10 mouse cellular contexts compared by ENCODE assay signal in genomic region chr7:110804266-110804665, GRCm38 (mm10). TPM values are rescaled to one million over a fixed set of nuclear protein-coding genes. Genes with fewer than 3 reads are reported as not detected.
DNase-seq lines count a peak whose midpoint lies in the region; ATAC-seq lines count a peak whose summit lies in the region.
"Had no signal": no experiment of that assay in that cellular context is flagged by ENCODE, and none has a peak within 500 bp of the region (broad histone marks: within the 10 kb centered on the region; RNA-seq: fewer than 3 reads in every experiment).

No protein-coding gene starts in this region.

- DNase-seq in heart, postnatal 36 days, result no peak
- peak; percentile 40 for DNase-seq in 3134 (ENCODE audit: extremely low read depth, insufficient read length, low spot score)
- DNase-seq in adrenal gland, postnatal 14 days, result peak; percentile 76
- DNase-seq in layer of hippocampus, postnatal 10 days (ENCODE audit: low spot score in 2 of 2), result peak; percentile 52 to 65
- no peak for DNase-seq in spleen, postnatal 36 days (ENCODE audit: low spot score in 2 of 2)
- no peak for DNase-seq in natural killer cell, adult 2 months (ENCODE audit: low spot score in 2 of 2)
- DNase-seq in embryo, embryonic 10 days (ENCODE audit: low spot score), result no peak

- H3K4me3 ChIP-seq in heart, embryonic 11.5 days (ENCODE audit: low read depth, low read length), result no peak overlapping the region
- H3K4me3 ChIP-seq: embryonic facial prominence, embryonic 12.5 days had no signal

- no peaks in the 10 kb centered on the region for H3K27me3 ChIP-seq in heart, embryonic 11.5 days (ENCODE audit: control insufficient read depth, insufficient read depth, low read length)
- H3K27me3 ChIP-seq: embryonic facial prominence, embryonic 12.5 days; Patski had no signal

- H3K36me3 ChIP-seq in heart, embryonic 11.5 days (ENCODE audit: control insufficient read depth, insufficient read depth, low read length), result no peaks in the 10 kb centered on the region
- H3K36me3 ChIP-seq: embryonic facial prominence, embryonic 12.5 days had no signal

- H3K4me2 ChIP-seq in heart, embryonic 11.5 days, result no peak overlapping the region
- H3K4me2 ChIP-seq: embryonic facial prominence, embryonic 12.5 days had no signal

- intact Hi-C loops in heart, postnatal 36 days (cut with DNase I), result loop anchor here (5.0 kb wide), 3 partner anchors 157 to 517 kb away; no protein-coding TSS in a partner anchor

- H3K27ac ChIP-seq in heart, embryonic 11.5 days (ENCODE audit: low read depth, low read length), result no peak overlapping the region
- H3K27ac ChIP-seq: embryonic facial prominence, embryonic 12.5 days had no signal

- no peaks in the 10 kb centered on the region for H3K9me3 ChIP-seq in heart, embryonic 11.5 days (replicated peaks; ENCODE audit: control insufficient read depth, low read length)
- H3K9me3 ChIP-seq: embryonic facial prominence, embryonic 12.5 days had no signal

- no peak for ATAC-seq in heart, embryonic 11.5 days (replicated peaks; ENCODE audit: insufficient number of reproducible peaks, low FRiP score, low TSS enrichment)
- ATAC-seq: Patski had no signal

- WGBS in heart, embryonic 11.5 days (ENCODE audit: insufficient replicate concordance), result 86% methylated on average over 3 of the region's 3 CpGs

- H3K9ac ChIP-seq in heart, embryonic 11.5 days (ENCODE audit: low read depth, low read length), result 0 out of 2 replicates have a peak overlapping the region, but pooled peaks have one; percentile 10
- H3K9ac ChIP-seq: embryonic facial prominence, embryonic 12.5 days had no signal

- no peaks in the 10 kb centered on the region for H3K4me1 ChIP-seq in heart, embryonic 11.5 days (ENCODE audit: control insufficient read depth, insufficient read depth, low read length)

RNA-seq across cellular contexts. Expression of gene Ampd3, which starts 36.3 kb away (rescaled TPM):
- 6.0 and 8.9 TPM in 2 replicates for polyA plus RNA-seq in heart, embryonic 11.5 days (2014; fragmentation: Nextera tagmentation; extraction: Ambion mirVana)
- total RNA-seq in heart, postnatal 36 days (2021), result 10 to 100 TPM; 31.5 to 45.8 TPM
- 22.9 and 32.8 TPM in 2 replicates for total RNA-seq in adrenal gland, postnatal 14 days (2021)
- total RNA-seq in layer of hippocampus, postnatal 10 days (2021), result 10 to 100 TPM; 25.7 to 27.0 TPM

RNA-seq across cellular contexts. Expression of gene Rnf141, which starts 40.0 kb away (rescaled TPM):
- polyA plus RNA-seq in heart, embryonic 11.5 days (2014; fragmentation: Nextera tagmentation; extraction: Ambion mirVana), result 34.1 and 35.5 TPM in 2 replicates
- total RNA-seq in heart, postnatal 36 days (2021), result 10 to 100 TPM; 36.5 to 38.1 TPM
- total RNA-seq in adrenal gland, postnatal 14 days (2021), result 38.8 and 46.1 TPM in 2 replicates
- 10 to 100 TPM; 84.3 to 87.3 TPM for total RNA-seq in layer of hippocampus, postnatal 10 days (2021)

RNA-seq across cellular contexts. Expression of gene Lyve1, which starts 58.8 kb away (rescaled TPM):
- polyA plus RNA-seq in heart, embryonic 11.5 days (2014; fragmentation: Nextera tagmentation; extraction: Ambion mirVana), result 3.1 and 3.4 TPM in 2 replicates
- 10 to 100 TPM; 14.1 to 28.1 TPM for total RNA-seq in heart, postnatal 36 days (2021)
- total RNA-seq in adrenal gland, postnatal 14 days (2021), result 13.2 and 18.8 TPM in 2 replicates
- 1 to 10 TPM; 1.8 to 2.8 TPM for total RNA-seq in layer of hippocampus, postnatal 10 days (2021)
- polyA plus RNA-seq: Patski had no signal

Comparison
In these comparisons a context has a peak if more than half of its experiments do, and no peak if none do; other contexts are left out.
1. DNase-seq: peak in 3134 (single experiment), adrenal gland, postnatal 14 days (single experiment) and layer of hippocampus, postnatal 10 days (2 of 2); none in heart, postnatal 36 days (0 of 2), spleen, postnatal 36 days (0 of 2), natural killer cell, adult 2 months (0 of 2) and embryo, embryonic 10 days (single experiment).